Mouse (Mus musculus): ENCODE measurements at regions not wholly inside any gene's neighbourhood (a gene's known extent, or its start where the extent isn't known, plus 50 kb on each side); places are given as distances from the start of the nearest gene placed in this dataset.

- 81% methylated on average over 1 of the region's 1 CpGs for WGBS
- no peak for ATAC-seq (ENCODE audit: insufficient read depth)
- no peak for TF ChIP-seq CTCF (IDR thresholded peaks at IDR 0.05; ENCODE audit: low read depth)
- H3K4me2 ChIP-seq = no peak overlapping the region
- H3K27ac ChIP-seq (ENCODE audit: low read depth) = peak overlapping the region; percentile 75
- no peaks in the 10 kb centered on the region for H3K27me3 ChIP-seq (ENCODE audit: insufficient read depth, low read length)
- H3K4me3 ChIP-seq (ENCODE audit: low read depth, low read length) = no peak overlapping the region
- peaks cover 41% of the 10 kb centered on the region for H3K4me1 ChIP-seq (ENCODE audit: insufficient read depth)
- DNase-seq = no peak
- no peaks in the 10 kb centered on the region for H3K36me3 ChIP-seq (ENCODE audit: insufficient read depth)
- no peak overlapping the region for H3K9ac ChIP-seq
- H3K9me3 ChIP-seq (ENCODE audit: low read depth, low read length) = no peaks in the 10 kb centered on the region
Measured at GRCm38 (mm10) chr14:76617889-76618288, 61.2 kb upstream of the Serp2 start.

GRCm38 (mm10) chr14:76617447-76617846 lies 60.8 kb upstream of the Serp2 start:
- WGBS = 35% methylated on average over 11 of the region's 11 CpGs
- Histone ChIP-seq H3K9ac (no peak overlapping the region), H3K4me2 (no peak overlapping the region), H3K27ac (ENCODE audit: low read depth) (peak overlapping the region; percentile 75), H3K9me3 (ENCODE audit: low read depth, low read length) (no peaks in the 10 kb centered on the region), H3K36me3 (ENCODE audit: insufficient read depth) (no peaks in the 10 kb centered on the region), H3K4me3 (ENCODE audit: low read depth, low read length) (no peak overlapping the region), H3K27me3 (ENCODE audit: insufficient read depth, low read length) (no peaks in the 10 kb centered on the region), H3K4me1 (ENCODE audit: insufficient read depth) (peaks cover 37% of the 10 kb centered on the region)
- ATAC-seq (ENCODE audit: insufficient read depth) = peak; percentile 45; the same call in 1 of the 2 replicates
- peak; percentile 22; the same call in 1 of the 2 replicates for TF ChIP-seq CTCF (IDR thresholded peaks at IDR 0.05; ENCODE audit: low read depth)
- peak; percentile 88 for DNase-seq

GRCm38 (mm10) chr14:76616367-76616683 lies 59.6 kb upstream of the Serp2 start:
- Histone ChIP-seq H3K4me1 (ENCODE audit: insufficient read depth) (peaks cover 28% of the 10 kb centered on the region), H3K9me3 (ENCODE audit: low read depth, low read length) (no peaks in the 10 kb centered on the region), H3K27ac (ENCODE audit: low read depth) (no peak overlapping the region), H3K4me2 (no peak overlapping the region), H3K27me3 (ENCODE audit: insufficient read depth, low read length) (no peaks in the 10 kb centered on the region), H3K4me3 (ENCODE audit: low read depth, low read length) (no peak overlapping the region), H3K9ac (no peak overlapping the region), H3K36me3 (ENCODE audit: insufficient read depth) (no peaks in the 10 kb centered on the region)
- 29% methylated on average over 3 of the region's 3 CpGs for WGBS
- no peak for TF ChIP-seq CTCF (IDR thresholded peaks at IDR 0.05; ENCODE audit: low read depth)
- no peak for ATAC-seq (ENCODE audit: insufficient read depth)
- DNase-seq = no peak

GRCm38 (mm10) chr14:76615603-76616366 lies 59.1 kb upstream of the Serp2 start:
- H3K36me3 ChIP-seq (ENCODE audit: insufficient read depth) = no peaks in the 10 kb centered on the region
- no peak overlapping the region for H3K4me2 ChIP-seq
- no peaks in the 10 kb centered on the region for H3K9me3 ChIP-seq (ENCODE audit: low read depth, low read length)
- no peak overlapping the region for H3K4me3 ChIP-seq (ENCODE audit: low read depth, low read length)
- WGBS = 56% methylated on average over 8 of the region's 8 CpGs
- no peaks in the 10 kb centered on the region for H3K27me3 ChIP-seq (ENCODE audit: insufficient read depth, low read length)
- no peak overlapping the region for H3K27ac ChIP-seq (ENCODE audit: low read depth)
- ATAC-seq (ENCODE audit: insufficient read depth) (no peak), DNase-seq (no peak)
- H3K9ac ChIP-seq = no peak overlapping the region
- no peak for TF ChIP-seq CTCF (IDR thresholded peaks at IDR 0.05; ENCODE audit: low read depth)
- peaks cover 28% of the 10 kb centered on the region for H3K4me1 ChIP-seq (ENCODE audit: insufficient read depth)

- no peak overlapping the region for H3K9ac ChIP-seq
- H3K4me3 ChIP-seq (ENCODE audit: low read depth, low read length) = no peak overlapping the region
- no peaks in the 10 kb centered on the region for H3K36me3 ChIP-seq (ENCODE audit: insufficient read depth)
- H3K27ac ChIP-seq (ENCODE audit: low read depth) = no peak overlapping the region
- H3K4me2 ChIP-seq = no peak overlapping the region
- 43% methylated on average over 11 of the region's 11 CpGs for WGBS
- peaks cover 28% of the 10 kb centered on the region for H3K4me1 ChIP-seq (ENCODE audit: insufficient read depth)
- no peaks in the 10 kb centered on the region for H3K27me3 ChIP-seq (ENCODE audit: insufficient read depth, low read length)
- 0 out of 2 replicates have a peak, but pooled peaks have one; percentile 25 for ATAC-seq (ENCODE audit: insufficient read depth)
- no peaks in the 10 kb centered on the region for H3K9me3 ChIP-seq (ENCODE audit: low read depth, low read length)
- DNase-seq = no peak
- no peak for TF ChIP-seq CTCF (IDR thresholded peaks at IDR 0.05; ENCODE audit: low read depth)
Measured at GRCm38 (mm10) chr14:76615182-76615581, 58.5 kb upstream of the Serp2 start.

GRCm38 (mm10) chr14:76614682-76615081 lies 58.0 kb upstream of the Serp2 start:
- no peak for TF ChIP-seq CTCF (IDR thresholded peaks at IDR 0.05; ENCODE audit: low read depth)
- Histone ChIP-seq H3K9ac (no peak overlapping the region), H3K27ac (ENCODE audit: low read depth) (no peak overlapping the region), H3K27me3 (ENCODE audit: insufficient read depth, low read length) (no peaks in the 10 kb centered on the region), H3K36me3 (ENCODE audit: insufficient read depth) (no peaks in the 10 kb centered on the region), H3K4me2 (no peak overlapping the region), H3K4me3 (ENCODE audit: low read depth, low read length) (no peak overlapping the region), H3K9me3 (ENCODE audit: low read depth, low read length) (no peaks in the 10 kb centered on the region), H3K4me1 (ENCODE audit: insufficient read depth) (peaks cover 28% of the 10 kb centered on the region)
- DNase-seq (no peak), ATAC-seq (ENCODE audit: insufficient read depth) (no peak)
- WGBS = 63% methylated on average over 5 of the region's 5 CpGs

GRCm38 (mm10) chr14:76613604-76614003 lies 56.9 kb upstream of the Serp2 start:
- Histone ChIP-seq H3K27ac (ENCODE audit: low read depth) (no peak overlapping the region), H3K4me2 (no peak overlapping the region), H3K27me3 (ENCODE audit: insufficient read depth, low read length) (no peaks in the 10 kb centered on the region), H3K36me3 (ENCODE audit: insufficient read depth) (no peaks in the 10 kb centered on the region), H3K4me3 (ENCODE audit: low read depth, low read length) (no peak overlapping the region), H3K4me1 (ENCODE audit: insufficient read depth) (peaks cover 21% of the 10 kb centered on the region), H3K9me3 (ENCODE audit: low read depth, low read length) (no peaks in the 10 kb centered on the region), H3K9ac (no peak overlapping the region)
- 85% methylated on average over 6 of the region's 6 CpGs for WGBS
- TF ChIP-seq CTCF (IDR thresholded peaks at IDR 0.05; ENCODE audit: low read depth) = no peak
- DNase-seq (no peak), ATAC-seq (ENCODE audit: insufficient read depth) (no peak)

Data from lung, embryonic 14.5 days (tissue).